Mouse (Mus musculus) C2C12 (cell line): Measurements from ENCODE around the gene Fbxo22. TPM values are rescaled to one million over a fixed set of nuclear protein-coding genes. Genes with fewer than 3 reads are reported as not detected.

Experiments used
- H3K27me3 ChIP-seq: one replicate; pipeline ENCODE4 v1.6.1; 2011; ENCODE audit not compliant: control insufficient read depth, insufficient read depth, insufficient read length
- H3K36me3 ChIP-seq: one replicate; pipeline ENCODE4 v1.6.1; 2011; ENCODE audit not compliant: control insufficient read depth, insufficient read depth
- H3K4me3 ChIP-seq: one replicate; pipeline ENCODE4 v1.5.1; 2011; ENCODE audit warnings: mild to moderate bottlenecking, control low read depth; ENCODE audit not compliant: poor library complexity, insufficient read depth, severe bottlenecking
- H3K79me2 ChIP-seq: one replicate; pipeline ENCODE4 v1.6.1; 2011; ENCODE audit not compliant: control insufficient read depth, insufficient read depth
- H3K79me3 ChIP-seq: one replicate; pipeline ENCODE4 v1.6.1; 2011; ENCODE audit warnings: low read depth, control low read depth
- H3ac ChIP-seq: one replicate; pipeline ENCODE3; 2011; ENCODE audit warnings: low read depth; ENCODE audit not compliant: control insufficient read depth, insufficient read length
- CEBPB ChIP-seq: IDR thresholded peaks from one replicate; pipeline ENCODE4 v1.6.1; 2011; ENCODE audit warnings: low read depth, mild to moderate bottlenecking, control low read depth, moderate library complexity
- CTCF ChIP-seq: IDR thresholded peaks from one replicate; pipeline ENCODE4 v1.5.1; 2011; ENCODE audit not compliant: control insufficient read depth, insufficient read depth, insufficient read length
- FOSL1 ChIP-seq: IDR thresholded peaks from one replicate; pipeline ENCODE4 v1.8.0; 2011; ENCODE audit warnings: mild to moderate bottlenecking, low read length; ENCODE audit not compliant: poor library complexity, insufficient read depth, severe bottlenecking
- MAX ChIP-seq: IDR thresholded peaks from one replicate; pipeline ENCODE4 v1.6.1; 2011; ENCODE audit warnings: mild to moderate bottlenecking, control low read depth
- MYOD1 ChIP-seq: IDR thresholded peaks from one replicate; pipeline ENCODE4 v1.6.1; 2011; ENCODE audit warnings: low read depth; ENCODE audit not compliant: control insufficient read depth, insufficient read length
- MYOG ChIP-seq: IDR thresholded peaks from one replicate; pipeline ENCODE4 v1.6.1; 2011; ENCODE audit not compliant: control insufficient read depth, insufficient read length; ENCODE audit errors: extremely low read depth
- USF1 ChIP-seq: IDR thresholded peaks from one replicate; pipeline ENCODE4 v1.6.1; 2011; ENCODE audit warnings: low read depth, mild to moderate bottlenecking, control low read depth, moderate library complexity
- long read RNA-seq, 2 experiments: library from polyadenylated mRNA; unstranded; transcript quantifications; one replicate each; pipeline ENCODE4 v2.0.0; 2019 to 2020
- polyA plus RNA-seq: library from polyadenylated mRNA; unstranded; fragments of >200 nt; fragmentation: generic; extraction: Trizol; gene quantifications from one replicate; pipeline ENCODE4 v1.2.1, GENCODE M21; 2012; ENCODE audit warnings: missing spikeins

Fbxo22 gene
- polyA plus RNA-seq, result 26.5 TPM
- long read RNA-seq, experiment 1, transcript Fbxo22-201 (7 exons, 2,112 nt), result major isoform, 43 of 59 reads
- long read RNA-seq, experiment 1, partial matches to known transcripts, result 7 of 59 reads
- long read RNA-seq, experiment 1, other reads (novel, unspliced or antisense), result 8 of 59 reads
- long read RNA-seq, experiment 2, transcript Fbxo22-201 (7 exons, 2,112 nt), result major isoform, 345 of 371 reads
- long read RNA-seq, experiment 2, partial matches to known transcripts, result 1 of 371 reads
- long read RNA-seq, experiment 2, other reads (novel, unspliced or antisense), result 20 of 371 reads

DNA sequence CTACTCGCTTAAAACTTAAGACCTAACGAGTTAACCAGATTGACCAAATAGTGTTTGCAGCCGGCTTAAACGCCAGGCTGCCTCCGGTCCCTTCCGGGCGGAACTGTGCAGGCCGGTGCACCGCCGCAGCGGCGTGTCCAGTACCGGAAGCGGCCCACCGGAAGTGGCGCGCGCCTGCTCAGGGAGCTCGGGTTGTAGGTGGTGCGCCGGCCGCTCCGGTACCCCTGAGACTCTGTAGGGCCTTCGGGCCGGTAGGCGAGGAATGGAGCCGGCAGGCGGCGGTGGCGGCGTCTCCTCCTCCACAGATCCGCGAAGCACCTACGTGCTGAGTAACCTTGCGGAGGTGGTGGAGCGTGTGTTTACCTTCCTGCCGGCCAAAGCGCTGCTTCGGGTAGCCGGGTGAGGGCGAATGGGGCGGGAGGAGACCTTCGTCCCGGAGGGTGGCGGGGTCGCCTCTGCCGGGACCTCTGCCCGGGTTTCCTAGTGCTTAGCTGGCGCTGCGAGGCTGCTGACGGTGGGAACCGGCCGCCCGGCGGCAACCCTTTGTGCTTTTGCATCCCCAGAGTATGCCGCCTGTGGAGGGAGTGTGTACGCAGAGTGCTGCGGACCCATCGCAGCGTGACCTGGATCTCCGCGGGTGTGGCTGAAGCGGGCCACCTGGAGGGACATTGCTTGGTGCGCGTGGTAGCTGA is at the start of gene Fbxo22:
Gene Fbxo22 (plus strand): TSS at position 136 of the 692 bp plus-strand sequence.
- H3K79me3 ChIP-seq, result peaks cover 20% of the 10 kb centered on the region
- TF ChIP-seq MYOG, result no peak
- TF ChIP-seq MAX, result peak; percentile 48
- no peak for TF ChIP-seq USF1
- TF ChIP-seq CEBPB, result no peak
- TF ChIP-seq MYOD1, result no peak
- no peak for TF ChIP-seq FOSL1
- TF ChIP-seq CTCF, result no peak
- peaks cover 17% of the 10 kb centered on the region for H3K36me3 ChIP-seq
- no peaks in the 10 kb centered on the region for H3K27me3 ChIP-seq
- H3K4me3 ChIP-seq, result peak within 1 kb of the TSS; percentile 64
- peaks cover 34% of the 10 kb centered on the region for H3K79me2 ChIP-seq
- peak within 1 kb of the TSS; percentile 60 for H3ac ChIP-seq

DNA sequence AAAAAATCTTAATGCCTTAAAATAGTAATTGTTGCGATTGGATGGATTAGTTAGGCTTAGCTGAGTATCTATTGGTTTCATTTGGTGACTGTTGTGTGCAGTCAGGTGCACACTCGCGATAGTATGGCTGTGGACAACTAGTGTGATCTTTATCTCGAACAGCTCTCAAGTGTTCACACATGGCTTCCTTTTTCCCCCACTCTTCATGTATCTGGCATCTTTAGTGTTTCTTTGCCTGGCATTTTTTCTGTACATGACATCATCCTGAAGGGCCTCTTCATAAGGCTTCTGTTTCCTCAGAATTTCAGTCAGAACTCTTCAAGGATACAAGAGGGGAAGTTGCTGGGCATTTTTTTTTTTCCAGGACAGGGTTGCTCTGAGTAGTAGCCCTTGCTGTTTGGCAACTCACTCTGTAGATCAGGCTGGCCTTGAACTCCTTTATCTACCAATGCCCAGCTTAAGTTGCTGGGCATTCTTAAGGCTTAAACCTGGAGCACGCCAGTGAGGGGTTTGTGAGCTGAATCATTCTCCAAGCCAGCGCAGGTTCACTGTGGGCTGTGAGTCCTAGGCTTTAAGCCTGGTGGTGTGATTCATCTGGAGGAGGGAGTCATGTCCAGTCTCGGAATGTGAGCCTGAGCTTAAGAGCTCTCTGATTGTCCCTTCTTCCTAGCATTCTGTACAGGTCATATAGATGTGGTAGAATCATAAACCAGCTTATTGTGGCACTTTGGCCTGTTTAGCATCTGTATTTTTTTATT is 37.9 kb upstream of the Fbxo22 start:
- peaks cover 22% of the 10 kb centered on the region for H3K36me3 ChIP-seq
- H3K79me3 ChIP-seq, result peaks cover 2% of the 10 kb centered on the region
- TF ChIP-seq CEBPB (no peak), FOSL1 (no peak), USF1 (no peak), MAX (no peak), CTCF (no peak), MYOG (no peak), MYOD1 (no peak)
- peaks cover 6% of the 10 kb centered on the region for H3K79me2 ChIP-seq
- no peak overlapping the region for H3K4me3 ChIP-seq
- H3K27me3 ChIP-seq, result no peaks in the 10 kb centered on the region
- H3ac ChIP-seq, result no peak overlapping the region

DNA sequence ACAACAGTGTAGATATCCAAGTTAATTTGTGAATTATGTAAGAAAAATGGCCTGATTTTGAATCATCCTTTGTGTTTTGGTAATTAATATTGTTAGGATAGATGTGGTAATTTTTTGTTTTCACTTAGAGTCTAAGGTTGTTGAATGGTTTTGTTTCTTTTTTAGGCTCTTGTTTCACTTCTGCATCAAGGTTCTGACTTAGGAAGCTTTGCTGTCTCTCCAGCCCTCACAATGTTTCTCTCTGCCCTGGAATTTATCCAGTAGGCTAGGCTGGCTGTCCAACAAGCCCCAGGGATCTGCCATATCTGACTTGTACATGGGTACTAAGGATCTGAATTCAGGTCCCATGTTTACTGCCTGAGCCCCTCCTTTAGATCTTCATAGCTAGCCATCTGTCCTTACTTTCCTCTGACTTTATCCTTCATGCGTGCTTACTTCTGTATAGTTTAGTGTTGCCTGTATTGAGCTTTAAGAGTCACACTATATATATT is 36.5 kb upstream of the Fbxo22 start:
- Histone ChIP-seq H3K79me2 (peaks cover 6% of the 10 kb centered on the region), H3K79me3 (peaks cover 2% of the 10 kb centered on the region), H3K4me3 (no peak overlapping the region), H3ac (no peak overlapping the region), H3K36me3 (peaks cover 25% of the 10 kb centered on the region), H3K27me3 (no peaks in the 10 kb centered on the region)
- TF ChIP-seq FOSL1 (no peak), MAX (no peak), MYOD1 (no peak), CEBPB (no peak), CTCF (no peak), USF1 (no peak), MYOG (no peak)

- H3K79me2 ChIP-seq, result peaks cover 6% of the 10 kb centered on the region
- H3K27me3 ChIP-seq, result no peaks in the 10 kb centered on the region
- no peak for TF ChIP-seq CTCF
- no peak for TF ChIP-seq MYOG
- no peak for TF ChIP-seq USF1
- TF ChIP-seq FOSL1, result no peak
- TF ChIP-seq CEBPB, result no peak
- no peak for TF ChIP-seq MYOD1
- no peak for TF ChIP-seq MAX
- H3K4me3 ChIP-seq, result no peak overlapping the region
- H3ac ChIP-seq, result no peak overlapping the region
- peaks cover 2% of the 10 kb centered on the region for H3K79me3 ChIP-seq
- H3K36me3 ChIP-seq, result peaks cover 19% of the 10 kb centered on the region
Observed at GRCm38 (mm10) chr9:55174235-55174634, 34.5 kb upstream of the Fbxo22 start.

DNA sequence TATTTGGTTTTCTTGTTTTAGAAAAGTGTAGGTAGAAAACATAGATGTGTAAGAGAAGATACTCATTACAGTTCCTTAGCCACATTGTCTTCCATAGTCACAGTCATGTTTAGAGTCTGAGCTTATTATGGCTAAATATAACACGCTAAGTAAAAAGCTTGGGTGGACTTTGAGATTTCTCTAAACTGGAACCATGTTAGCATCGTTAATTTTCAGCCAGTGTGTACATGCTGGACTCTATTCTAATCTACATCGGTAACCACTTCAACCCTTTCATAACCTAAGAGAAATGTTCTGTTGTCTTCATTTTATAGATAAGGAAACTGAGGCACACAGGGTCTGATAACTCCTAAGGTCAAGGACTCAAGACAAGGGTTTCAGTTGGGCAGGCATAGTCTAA is 12.8 kb upstream of the Fbxo22 start:
- Histone ChIP-seq H3ac (no peak overlapping the region), H3K36me3 (peaks cover 31% of the 10 kb centered on the region), H3K79me3 (no peaks in the 10 kb centered on the region), H3K27me3 (no peaks in the 10 kb centered on the region), H3K4me3 (no peak overlapping the region), H3K79me2 (no peaks in the 10 kb centered on the region)
- TF ChIP-seq USF1 (no peak), MYOG (no peak), CTCF (no peak)
